Mouse (Mus musculus): Measurements from ENCODE around the gene Artn.

GRCm38 (mm10) chr4:117887920-117888319 lies 41.6 kb downstream of the Artn start:
- TF ChIP-seq POLR2A (IDR thresholded peaks at IDR 0.05; ENCODE audit: insufficient read depth, low read depth, low read length): no peak
- TF ChIP-seq CTCF (IDR thresholded peaks at IDR 0.05): no peak

All from heart, adult 2 months (tissue).